Mouse (Mus musculus) CD4-positive helper T cell, adult 2 months (primary cell): ENCODE data around the gene Ciao2a.

Experiments used
- DNase-seq: peaks from one replicate; pipeline ENCODE4 v3.0.0-alpha.2; 2012; ENCODE audit warnings: low read depth, missing footprints, low spot score

The Ciao2a gene

GRCm38 (mm10) chr9:66160155-66160554, 33.7 kb downstream of the Ciao2a start:
- no peak for DNase-seq

GRCm38 (mm10) chr9:66162995-66163394, 36.6 kb downstream of the Ciao2a start:
- no peak for DNase-seq

- DNase-seq, result no peak
Observed at GRCm38 (mm10) chr9:66167222-66167621, 40.8 kb downstream of the Ciao2a start.

- DNase-seq, result peak; percentile 15
Observed at GRCm38 (mm10) chr9:66168233-66168632, 41.8 kb downstream of the Ciao2a start.

GRCm38 (mm10) chr9:66170506-66170905, 44.1 kb downstream of the Ciao2a start:
- DNase-seq, result no peak

GRCm38 (mm10) chr9:66171275-66171921, 45.0 kb downstream of the Ciao2a start:
- no peak for DNase-seq

- no peak for DNase-seq
Observed at GRCm38 (mm10) chr9:66173316-66173855, 47.0 kb downstream of the Ciao2a start.

GRCm38 (mm10) chr9:66174985-66175384, 48.6 kb downstream of the Ciao2a start:
- DNase-seq, result no peak

- DNase-seq, result no peak
Observed at GRCm38 (mm10) chr9:66177975-66178374, 51.6 kb downstream of the Ciao2a start.

GRCm38 (mm10) chr9:66179795-66180194, 53.4 kb downstream of the Ciao2a start:
- no peak for DNase-seq

GRCm38 (mm10) chr9:66181126-66181825, 54.9 kb downstream of the Ciao2a start:
- no peak for DNase-seq

GRCm38 (mm10) chr9:66181826-66182678, 55.6 kb downstream of the Ciao2a start:
- no peak for DNase-seq

- no peak for DNase-seq
Observed at GRCm38 (mm10) chr9:66182679-66182993, 56.2 kb downstream of the Ciao2a start.

GRCm38 (mm10) chr9:66183023-66183422, 56.6 kb downstream of the Ciao2a start:
- no peak for DNase-seq

GRCm38 (mm10) chr9:66184572-66184971, 58.2 kb downstream of the Ciao2a start:
- no peak for DNase-seq

- no peak for DNase-seq
Observed at GRCm38 (mm10) chr9:66186426-66186825, 60.0 kb downstream of the Ciao2a start.
